Mouse (Mus musculus): ENCODE data around the gene Kif24. TPM values are rescaled to one million over a fixed set of nuclear protein-coding genes. Genes with fewer than 3 reads are reported as not detected.
"Not testable (repeated sequence)": the region's sequence is repeated elsewhere in the genome, so short reads cannot be mapped to it uniquely, and the experiment has no call there.

Kif24 gene
- polyA plus RNA-seq, 1 experiment from 2014 or later = 1.4 TPM

DNA sequence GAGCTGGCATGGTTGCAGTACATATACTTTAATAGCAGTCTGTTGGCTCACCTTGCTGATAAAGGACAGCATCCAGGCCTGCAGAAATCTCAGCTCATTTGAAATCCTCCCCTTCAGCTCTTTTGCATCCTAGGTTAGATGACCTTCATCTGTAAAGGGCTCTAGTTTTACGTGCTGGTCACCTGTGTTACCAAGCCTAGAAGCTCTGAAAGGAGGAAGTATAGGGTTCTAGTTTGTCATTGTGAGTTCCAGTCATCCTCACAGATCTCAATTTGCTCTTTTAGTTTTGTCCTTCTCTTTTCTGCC is 6.7 kb upstream of the Kif24 start:
- DNase-seq (ENCODE audit: low spot score) (no peak), ATAC-seq (ENCODE audit: low FRiP score, low TSS enrichment) (no peak)
- Histone ChIP-seq H3K9me3 (ENCODE audit: control insufficient read depth, low read length) (no peaks in the 10 kb centered on the region), H3K36me3 (ENCODE audit: control insufficient read depth, insufficient read depth, low read length) (no peaks in the 10 kb centered on the region), H3K27ac (replicated peaks) (no peak overlapping the region), H3K4me2 (replicated peaks; ENCODE audit: low read depth) (no peak overlapping the region), H3K27me3 (ENCODE audit: control insufficient read depth, insufficient read depth, low read length) (no peaks in the 10 kb centered on the region), H3K9ac (ENCODE audit: low read length) (no peak overlapping the region), H3K4me3 (ENCODE audit: low read depth, low read length) (no peak overlapping the region), H3K4me1 (replicated peaks; ENCODE audit: control insufficient read depth, insufficient read depth) (no peaks in the 10 kb centered on the region)
- WGBS = 83% methylated on average over 1 of the region's 1 CpGs
- TF ChIP-seq EP300 (optimal IDR thresholded peaks at IDR 0.05) = no peak
- no peak for TF ChIP-seq CTCF (IDR thresholded peaks at IDR 0.05; ENCODE audit: low read depth)

DNA sequence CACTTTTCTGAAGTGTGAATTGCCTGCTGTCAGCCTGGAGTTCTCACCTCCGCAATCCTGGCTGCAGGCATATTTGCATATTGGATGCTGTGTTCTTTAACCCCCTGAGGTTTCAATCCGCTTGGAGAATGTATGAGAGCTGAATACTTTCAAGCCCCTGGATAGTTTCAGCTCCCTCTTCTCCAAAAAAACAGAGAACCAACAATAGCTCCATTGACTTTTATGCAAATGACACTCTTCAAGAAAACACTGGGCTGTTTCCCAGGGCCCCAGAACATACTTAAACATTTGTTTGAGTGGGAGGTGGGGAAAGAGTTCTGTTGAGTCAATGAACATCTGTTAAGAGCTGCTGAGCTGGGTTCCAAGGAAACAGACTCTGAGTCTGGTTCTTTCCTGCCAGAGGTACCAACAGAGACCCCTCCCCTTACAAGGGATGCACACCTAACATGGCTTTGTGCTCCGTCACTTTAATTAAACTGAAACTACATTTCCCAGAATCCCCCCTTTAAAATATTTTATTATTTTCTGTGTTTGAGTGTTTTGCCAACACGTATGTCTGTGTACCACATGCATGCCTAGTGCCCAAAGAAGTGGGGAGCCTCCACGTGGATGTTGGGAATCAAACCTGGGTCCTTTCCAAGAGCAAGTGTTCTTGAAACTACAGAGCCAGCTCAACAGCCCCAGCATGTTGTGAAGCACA is 6.1 kb upstream of the Kif24 start:
- 54% methylated on average over 5 of the region's 5 CpGs for WGBS
- no peaks in the 10 kb centered on the region for H3K4me1 ChIP-seq (replicated peaks; ENCODE audit: control insufficient read depth, insufficient read depth)
- H3K27me3 ChIP-seq (ENCODE audit: control insufficient read depth, insufficient read depth, low read length) = no peaks in the 10 kb centered on the region
- ATAC-seq (ENCODE audit: low FRiP score, low TSS enrichment) (no peak; the same call in 1 of the 2 replicates), DNase-seq (ENCODE audit: low spot score) (no peak)
- H3K36me3 ChIP-seq (ENCODE audit: control insufficient read depth, insufficient read depth, low read length) = no peaks in the 10 kb centered on the region
- no peak for TF ChIP-seq CTCF (IDR thresholded peaks at IDR 0.05; ENCODE audit: low read depth)
- TF ChIP-seq EP300 (optimal IDR thresholded peaks at IDR 0.05) = no peak
- H3K9ac ChIP-seq (ENCODE audit: low read length) = no peak overlapping the region
- H3K9me3 ChIP-seq (ENCODE audit: control insufficient read depth, low read length) = no peaks in the 10 kb centered on the region
- H3K4me3 ChIP-seq (ENCODE audit: low read depth, low read length) = no peak overlapping the region
- no peak overlapping the region for H3K4me2 ChIP-seq (replicated peaks; ENCODE audit: low read depth)
- H3K27ac ChIP-seq (replicated peaks) = no peak overlapping the region

- 61% methylated on average over 7 of the region's 7 CpGs for WGBS
- Histone ChIP-seq H3K27me3 (ENCODE audit: control insufficient read depth, insufficient read depth, low read length) (no peaks in the 10 kb centered on the region), H3K27ac (replicated peaks) (no peak overlapping the region), H3K36me3 (ENCODE audit: control insufficient read depth, insufficient read depth, low read length) (no peaks in the 10 kb centered on the region), H3K4me1 (replicated peaks; ENCODE audit: control insufficient read depth, insufficient read depth) (no peaks in the 10 kb centered on the region), H3K4me2 (replicated peaks; ENCODE audit: low read depth) (no peak overlapping the region), H3K4me3 (ENCODE audit: low read depth, low read length) (no peak overlapping the region), H3K9ac (ENCODE audit: low read length) (no peak overlapping the region), H3K9me3 (ENCODE audit: control insufficient read depth, low read length) (no peaks in the 10 kb centered on the region)
- DNase-seq (ENCODE audit: low spot score) = no peak
- no peak for ATAC-seq (ENCODE audit: low FRiP score, low TSS enrichment)
- TF ChIP-seq EP300 (optimal IDR thresholded peaks at IDR 0.05) = no peak
- TF ChIP-seq CTCF (IDR thresholded peaks at IDR 0.05; ENCODE audit: low read depth) = no peak
These were observed 5.5 kb upstream of the Kif24 start for GRCm38 (mm10) chr4:41470051-41470683.

- no peak overlapping the region for H3K27ac ChIP-seq (replicated peaks)
- H3K4me1 ChIP-seq (replicated peaks; ENCODE audit: control insufficient read depth, insufficient read depth) = no peaks in the 10 kb centered on the region
- H3K9me3 ChIP-seq (ENCODE audit: control insufficient read depth, low read length) = no peaks in the 10 kb centered on the region
- no peak for TF ChIP-seq CTCF (IDR thresholded peaks at IDR 0.05; ENCODE audit: low read depth)
- H3K36me3 ChIP-seq (ENCODE audit: control insufficient read depth, insufficient read depth, low read length) = no peaks in the 10 kb centered on the region
- no peaks in the 10 kb centered on the region for H3K27me3 ChIP-seq (ENCODE audit: control insufficient read depth, insufficient read depth, low read length)
- H3K4me2 ChIP-seq (replicated peaks; ENCODE audit: low read depth) = no peak overlapping the region
- WGBS = 82% methylated on average over 10 of the region's 10 CpGs
- no peak overlapping the region for H3K4me3 ChIP-seq (ENCODE audit: low read depth, low read length)
- DNase-seq (ENCODE audit: low spot score) = no peak
- no peak for ATAC-seq (ENCODE audit: low FRiP score, low TSS enrichment)
- H3K9ac ChIP-seq (ENCODE audit: low read length) = no peak overlapping the region
These were observed 4.5 kb upstream of the Kif24 start for GRCm38 (mm10) chr4:41469199-41469598.

DNA sequence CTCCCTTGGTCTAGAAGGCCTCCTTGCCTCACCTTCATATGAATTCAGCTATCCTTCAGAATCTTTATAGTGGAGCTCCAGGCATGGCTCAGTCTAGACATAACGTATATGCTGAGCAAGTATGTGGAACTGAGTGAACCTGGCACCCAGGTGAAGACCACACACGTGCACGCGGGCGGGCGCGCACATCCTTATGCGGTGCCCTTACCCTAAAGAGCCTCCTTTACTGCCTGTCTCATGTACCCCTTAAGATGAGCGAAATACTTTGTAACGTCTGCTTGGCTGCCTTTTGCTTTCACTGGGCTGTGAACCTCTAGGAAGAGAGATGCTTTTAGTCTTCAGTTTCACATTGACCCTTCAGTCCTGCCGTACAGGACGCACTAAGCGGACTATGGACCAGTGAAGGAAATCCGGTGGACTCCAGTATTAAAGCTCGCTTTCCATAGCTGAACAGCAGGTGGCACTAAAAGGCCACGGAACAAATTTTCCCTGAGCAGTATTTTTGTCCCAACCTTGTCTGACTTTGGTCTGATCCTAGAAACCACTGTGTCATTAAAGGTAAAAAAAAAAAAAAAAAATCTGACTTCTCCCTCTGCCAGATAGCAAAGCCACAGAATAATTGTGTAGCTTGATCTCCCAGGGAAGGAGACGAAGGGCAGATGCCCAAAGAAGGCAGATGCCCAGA is 3.9 kb upstream of the Kif24 start:
- no peak overlapping the region for H3K4me2 ChIP-seq (replicated peaks; ENCODE audit: low read depth)
- no peak overlapping the region for H3K4me3 ChIP-seq (ENCODE audit: low read depth, low read length)
- ATAC-seq (ENCODE audit: low FRiP score, low TSS enrichment) = no peak
- H3K27me3 ChIP-seq (ENCODE audit: control insufficient read depth, insufficient read depth, low read length) = no peaks in the 10 kb centered on the region
- H3K9ac ChIP-seq (ENCODE audit: low read length) = no peak overlapping the region
- DNase-seq (ENCODE audit: low spot score) = peak; percentile 67
- no peaks in the 10 kb centered on the region for H3K36me3 ChIP-seq (ENCODE audit: control insufficient read depth, insufficient read depth, low read length)
- H3K4me1 ChIP-seq (replicated peaks; ENCODE audit: control insufficient read depth, insufficient read depth) = 0 out of 2 replicates have a peak, but pooled peaks cover 2% of the 10 kb centered on the region
- no peak for TF ChIP-seq EP300 (optimal IDR thresholded peaks at IDR 0.05)
- TF ChIP-seq CTCF (IDR thresholded peaks at IDR 0.05; ENCODE audit: low read depth) = peak; percentile 84
- H3K9me3 ChIP-seq (ENCODE audit: control insufficient read depth, low read length) = no peaks in the 10 kb centered on the region
- 58% methylated on average over 17 of the region's 17 CpGs for WGBS
- no peak overlapping the region for H3K27ac ChIP-seq (replicated peaks)

DNA sequence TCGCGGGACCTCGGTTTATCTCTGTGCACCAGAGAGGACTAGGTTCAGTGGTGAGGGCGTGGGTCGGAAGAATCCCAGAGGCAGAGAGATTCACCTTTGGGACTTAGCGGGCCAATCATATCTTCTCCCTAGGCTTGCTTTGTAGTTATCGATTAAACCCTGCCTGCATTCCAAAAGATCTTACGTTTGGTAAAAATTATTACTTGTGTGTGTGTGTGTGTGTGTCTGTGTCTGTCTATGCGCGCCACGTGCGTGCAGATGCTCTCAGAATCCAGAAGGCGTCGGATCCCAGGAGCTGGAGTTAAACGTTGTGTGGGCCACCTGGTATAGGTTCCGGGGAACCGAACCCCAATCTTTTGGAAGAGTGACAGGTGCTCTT is 589 bp upstream of the Kif24 start:
- H3K9me3 ChIP-seq (ENCODE audit: control insufficient read depth, low read length) = no peaks in the 10 kb centered on the region
- no peak overlapping the region for H3K27ac ChIP-seq (replicated peaks)
- H3K27me3 ChIP-seq (ENCODE audit: control insufficient read depth, insufficient read depth, low read length) = no peaks in the 10 kb centered on the region
- WGBS = 4% methylated on average over 17 of the region's 17 CpGs
- peak overlapping the region; percentile 57 for H3K4me3 ChIP-seq (ENCODE audit: low read depth, low read length)
- no peaks in the 10 kb centered on the region for H3K36me3 ChIP-seq (ENCODE audit: control insufficient read depth, insufficient read depth, low read length)
- ATAC-seq (ENCODE audit: low FRiP score, low TSS enrichment) (no peak; the same call in none of the 2 replicates), DNase-seq (ENCODE audit: low spot score) (no peak)
- peak overlapping the region; percentile 64 for H3K9ac ChIP-seq (ENCODE audit: low read length)
- H3K4me2 ChIP-seq (replicated peaks; ENCODE audit: low read depth) = peak overlapping the region; percentile 54
- 0 out of 2 replicates have a peak, but pooled peaks cover 2% of the 10 kb centered on the region for H3K4me1 ChIP-seq (replicated peaks; ENCODE audit: control insufficient read depth, insufficient read depth)
- no peak for TF ChIP-seq EP300 (optimal IDR thresholded peaks at IDR 0.05)
- TF ChIP-seq CTCF (IDR thresholded peaks at IDR 0.05; ENCODE audit: low read depth) = peak; percentile 33; the same call in 1 of the 2 replicates

DNA sequence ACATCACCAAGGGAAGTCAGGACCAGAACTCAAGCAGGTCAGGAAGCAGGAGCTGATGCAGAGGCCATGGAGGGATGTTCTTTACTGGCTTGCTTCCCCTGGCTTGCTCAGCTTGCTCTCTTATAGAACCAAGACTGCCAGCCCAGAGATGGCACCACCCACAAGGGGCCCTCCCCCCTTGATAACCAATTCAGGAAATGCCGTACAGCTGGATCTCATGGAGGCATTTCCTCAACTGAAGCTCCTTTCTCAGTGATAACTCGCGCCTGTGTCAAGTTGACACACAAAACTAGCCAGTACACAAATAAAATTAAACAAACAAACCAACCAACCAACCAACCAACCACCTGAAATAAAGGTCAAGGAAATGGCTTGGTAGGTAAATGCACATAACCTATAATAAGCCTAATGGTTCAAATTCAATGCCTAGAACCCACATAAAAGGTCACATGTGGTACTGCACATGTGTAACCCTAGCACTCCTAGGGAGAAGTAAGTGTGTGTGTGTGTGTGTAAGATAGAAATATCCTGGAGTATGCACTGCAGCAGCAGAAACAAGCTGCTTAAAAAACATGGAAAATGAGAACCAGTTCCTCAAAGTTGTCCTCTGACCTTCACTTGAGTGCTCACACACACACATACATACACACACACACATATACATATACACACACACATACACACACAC is 1.5 kb downstream of the Kif24 start:
- not testable (repeated sequence) for H3K9ac ChIP-seq (ENCODE audit: low read length); H3K4me3 ChIP-seq (ENCODE audit: low read depth, low read length); H3K9me3 ChIP-seq (ENCODE audit: control insufficient read depth, low read length); H3K27me3 ChIP-seq (ENCODE audit: control insufficient read depth, insufficient read depth, low read length); DNase-seq (ENCODE audit: low spot score); H3K27ac ChIP-seq (replicated peaks); H3K4me2 ChIP-seq (replicated peaks; ENCODE audit: low read depth); H3K36me3 ChIP-seq (ENCODE audit: control insufficient read depth, insufficient read depth, low read length); ATAC-seq (ENCODE audit: low FRiP score, low TSS enrichment); H3K4me1 ChIP-seq (replicated peaks; ENCODE audit: control insufficient read depth, insufficient read depth)
- WGBS = 60% methylated on average over 3 of the region's 3 CpGs

All from stomach, postnatal 0 days (tissue).